Mouse (Mus musculus) forebrain, embryonic 11.5 days (tissue): ENCODE data around the gene Cd320. TPM values are rescaled to one million over a fixed set of nuclear protein-coding genes. Genes with fewer than 3 reads are reported as not detected.
"Not testable (repeated sequence)": the region's sequence is repeated elsewhere in the genome, so short reads cannot be mapped to it uniquely, and the experiment has no call there.

ENCODE experiments used
- ATAC-seq: fragments of 200-750 bp; cut with Nextera tagmentation; replicated peaks from 2 replicates; pipeline ENCODE4 v1.8.0; 2017; ENCODE audit warnings: moderate TSS enrichment; ENCODE audit not compliant: low FRiP score
- DNase-seq: peaks from one replicate; pipeline ENCODE4 v3.0.0-alpha.2; 2017; ENCODE audit warnings: low spot score
- H3K27ac ChIP-seq: fragments of 300-500 bp; sonication (generic); 2 replicates; pipeline ENCODE4 v1.5.1; 2014; ENCODE audit warnings: low read depth, low read length
- H3K27me3 ChIP-seq: fragments of 300-500 bp; sonication (generic); 2 replicates; pipeline ENCODE4 v1.6.1; 2014; ENCODE audit warnings: mild to moderate bottlenecking, low read length, mixed read lengths; ENCODE audit not compliant: control insufficient read depth, insufficient read depth
- H3K36me3 ChIP-seq: fragments of 300-500 bp; sonication (generic); 2 replicates; pipeline ENCODE4 v1.6.1; 2014; ENCODE audit warnings: mild to moderate bottlenecking, low read length, moderate library complexity, mixed read lengths; ENCODE audit not compliant: control insufficient read depth, insufficient read depth
- H3K4me1 ChIP-seq: fragments of 300-500 bp; sonication (generic); replicated peaks from 2 replicates; pipeline ENCODE4 v1.6.1; 2014; ENCODE audit warnings: low read length, mixed read lengths; ENCODE audit not compliant: control insufficient read depth, insufficient read depth
- H3K4me2 ChIP-seq: fragments of 300-500 bp; sonication (generic); 2 replicates; pipeline ENCODE4 v1.6.1; 2014; ENCODE audit warnings: low read depth, mild to moderate bottlenecking, low read length, moderate library complexity, mixed read lengths; ENCODE audit not compliant: severe bottlenecking
- H3K4me3 ChIP-seq: fragments of 300-500 bp; sonication (generic); 2 replicates; pipeline ENCODE4 v1.5.1; 2014; ENCODE audit warnings: low read depth, low read length
- H3K9ac ChIP-seq: fragments of 300-500 bp; sonication (generic); 2 replicates; pipeline ENCODE4 v1.6.1; 2014; ENCODE audit warnings: low read length
- H3K9me3 ChIP-seq: fragments of 300-500 bp; sonication (generic); 2 replicates; pipeline ENCODE4 v1.6.1; 2016; ENCODE audit warnings: low read length, mixed read lengths; ENCODE audit not compliant: control insufficient read depth
- WGBS: fragments of 180-500 bp; shearing (Covaris S2); extraction: QIAGEN DNeasy Blood & Tissue Kit; methylation state at CpG from one replicate; pipeline ENCODE4 v1.1.7; 2014; 5-methylcytosine and 5-hydroxymethylcytosine counted together
- polyA plus RNA-seq: library from polyadenylated mRNA; unstranded; fragments of >200 nt; fragmentation: Nextera tagmentation; extraction: Ambion mirVana; gene quantifications from 2 replicates; pipeline ENCODE4 v1.2.1, GENCODE M21; 2014

The Cd320 gene
- polyA plus RNA-seq, 1 experiment from 2014 or later = 62.9 TPM

DNA sequence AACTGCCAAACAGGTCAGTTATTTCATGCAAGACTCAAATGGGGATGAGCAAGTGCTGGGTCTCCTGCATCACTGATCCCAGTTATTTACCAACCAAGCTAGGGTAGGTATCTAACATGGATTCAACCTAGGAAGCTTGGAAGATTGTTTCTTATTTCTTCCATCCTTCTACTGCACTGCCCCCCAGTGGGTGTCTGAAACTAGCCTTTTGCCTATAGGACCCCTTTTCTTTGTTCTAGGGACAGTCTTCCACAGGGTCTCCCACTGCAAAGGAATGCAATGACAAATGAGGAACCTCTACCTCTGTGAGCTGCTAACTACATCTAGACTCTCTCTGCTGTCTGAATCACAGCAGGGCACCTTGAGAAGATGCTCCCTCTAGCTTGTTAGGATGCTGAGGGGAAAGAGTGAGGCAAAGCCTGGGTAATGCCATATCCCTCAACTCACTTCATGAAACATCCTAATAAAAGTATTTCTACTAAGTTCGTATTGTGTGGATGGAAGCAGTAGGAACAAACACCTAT lies 20.4 kb upstream of the Cd320 start:
- Histone ChIP-seq H3K27ac (0 out of 2 replicates have a peak overlapping the region, but pooled peaks have one; percentile 18), H3K9me3 (no peaks in the 10 kb centered on the region)
- DNase-seq = no peak

DNA sequence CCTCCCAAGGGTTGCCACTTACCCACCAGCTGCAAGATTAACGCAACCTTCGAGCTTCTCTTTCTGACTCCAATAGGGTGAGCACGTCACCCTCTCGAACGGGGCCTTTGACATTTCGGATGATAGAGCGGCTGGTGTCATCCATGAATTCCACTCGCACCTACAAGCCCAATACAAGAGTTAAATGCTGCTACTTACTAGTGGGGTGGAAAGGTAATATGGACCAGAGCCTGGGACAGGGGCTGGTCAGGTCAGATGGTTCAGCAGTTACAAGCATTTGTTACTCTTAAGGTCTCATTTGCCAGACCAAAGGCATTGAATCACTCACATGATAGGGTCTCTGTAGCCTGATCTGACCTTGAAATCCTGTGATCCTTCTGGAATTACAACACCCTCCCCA lies 19.7 kb upstream of the Cd320 start:
- H3K36me3 ChIP-seq = peaks cover 11% of the 10 kb centered on the region
- not testable (repeated sequence) for H3K9me3 ChIP-seq, ATAC-seq, H3K27ac ChIP-seq, DNase-seq, H3K27me3 ChIP-seq
- peak overlapping the region; percentile 77 for H3K4me3 ChIP-seq
- 84% methylated on average over 8 of the region's 8 CpGs for WGBS
- peak overlapping the region; percentile 71 for H3K9ac ChIP-seq
- peak overlapping the region; percentile 84 for H3K4me2 ChIP-seq
- H3K4me1 ChIP-seq = peaks cover 19% of the 10 kb centered on the region

More for the DNA sequence above, 20.4 kb upstream of the Cd320 start:
- H3K36me3 ChIP-seq = peaks cover 11% of the 10 kb centered on the region
- 83% methylated on average over 1 of the region's 1 CpGs for WGBS
- H3K27me3 ChIP-seq = no peaks in the 10 kb centered on the region
- peaks cover 23% of the 10 kb centered on the region for H3K4me1 ChIP-seq
- no peak overlapping the region; the same call in 1 of the 2 replicates for H3K4me3 ChIP-seq
- H3K4me2 ChIP-seq = no peak overlapping the region
- no peak for ATAC-seq
- H3K9ac ChIP-seq = no peak overlapping the region

DNA sequence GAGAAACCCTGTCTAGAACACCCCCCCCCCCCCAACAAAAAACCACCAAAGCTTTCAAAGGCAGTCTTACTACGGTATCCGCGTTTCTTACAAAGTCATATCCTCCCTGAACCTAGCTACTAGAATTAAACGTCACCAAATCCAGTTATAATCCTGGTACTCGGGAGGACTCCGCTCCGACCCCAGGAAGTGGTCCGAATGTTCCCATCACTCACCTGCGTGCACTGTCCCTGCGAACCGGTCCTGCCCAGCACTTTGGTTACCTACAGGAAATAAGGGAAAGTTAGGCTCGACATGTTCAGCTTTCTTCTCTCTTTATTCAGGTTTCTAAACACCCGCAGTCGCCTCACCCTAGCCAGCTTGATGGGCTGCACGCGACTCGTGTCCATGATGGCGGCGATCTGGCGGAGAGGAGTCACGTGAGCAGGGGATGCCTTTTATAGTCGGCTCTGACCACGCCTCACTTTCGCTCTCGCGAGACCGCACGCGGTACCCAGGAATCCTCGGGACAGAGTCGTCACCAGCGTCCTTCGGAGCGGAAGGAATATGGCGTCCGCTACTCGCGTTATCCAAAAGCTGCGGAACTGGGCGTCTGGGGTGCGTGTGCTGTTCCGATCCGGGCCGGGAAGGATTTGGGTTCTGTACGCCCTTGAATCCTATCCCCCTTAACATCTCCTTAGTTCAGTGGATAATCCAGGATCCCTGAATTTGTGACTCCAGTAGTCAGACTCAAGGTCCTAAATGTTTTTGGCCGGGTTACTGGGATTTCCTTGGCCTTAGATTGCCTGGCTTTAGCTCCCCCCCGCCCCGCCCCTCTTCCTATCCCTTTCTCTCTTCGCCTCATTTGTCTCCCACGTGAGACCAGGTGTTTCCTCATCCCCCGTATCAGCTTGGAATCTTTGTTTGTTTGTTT lies 18.6 kb upstream of the Cd320 start, which contains the start of the genes Rps28 and Ndufa7:
Gene Rps28, minus strand, starts transcription at position 479 of the 913 bp plus-strand sequence.
Gene Ndufa7, plus strand, starts transcription at position 489 of the 913 bp plus-strand sequence.
- peak within 1 kb of the TSS; percentile 76 for H3K9ac ChIP-seq
- H3K36me3 ChIP-seq = peaks cover 11% of the 10 kb centered on the region
- peak within 1 kb of the TSS; percentile 51; the same call in 1 of the 2 replicates for H3K27ac ChIP-seq
- no peaks in the 10 kb centered on the region for H3K27me3 ChIP-seq
- peak; percentile 92 for ATAC-seq
- H3K4me1 ChIP-seq = peaks cover 15% of the 10 kb centered on the region
- H3K4me2 ChIP-seq = peak within 1 kb of the TSS; percentile 87
- peak within 1 kb of the TSS; percentile 77 for H3K4me3 ChIP-seq
- DNase-seq = peak; percentile 99
- H3K9me3 ChIP-seq = no peaks in the 10 kb centered on the region
- under 1% methylated on average over 51 of the region's 51 CpGs for WGBS

DNA sequence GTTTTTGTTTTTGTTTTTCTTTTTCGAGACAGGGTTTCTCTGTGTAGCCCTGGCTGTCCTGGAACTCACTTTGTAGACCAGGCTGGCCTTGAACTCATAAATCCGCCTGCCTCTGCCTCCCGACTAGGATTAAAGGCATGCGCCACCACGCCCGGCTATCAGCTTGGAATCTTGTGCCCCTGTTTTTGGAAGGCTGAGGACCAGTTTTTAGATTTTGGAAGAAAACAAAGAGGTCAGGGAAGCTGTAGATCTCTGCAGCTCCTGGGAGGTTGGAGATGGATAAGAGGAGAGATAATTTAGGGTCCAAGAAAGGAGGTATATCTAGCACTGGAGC lies 17.9 kb upstream of the Cd320 start:
- not testable (repeated sequence) for DNase-seq, H3K27me3 ChIP-seq, H3K27ac ChIP-seq, ATAC-seq, H3K9me3 ChIP-seq
- Histone ChIP-seq H3K4me2 (peak overlapping the region; percentile 87), H3K4me3 (peak overlapping the region; percentile 77), H3K36me3 (peaks cover 11% of the 10 kb centered on the region), H3K4me1 (peaks cover 15% of the 10 kb centered on the region), H3K9ac (peak overlapping the region; percentile 76)
- 6% methylated on average over 6 of the region's 6 CpGs for WGBS

DNA sequence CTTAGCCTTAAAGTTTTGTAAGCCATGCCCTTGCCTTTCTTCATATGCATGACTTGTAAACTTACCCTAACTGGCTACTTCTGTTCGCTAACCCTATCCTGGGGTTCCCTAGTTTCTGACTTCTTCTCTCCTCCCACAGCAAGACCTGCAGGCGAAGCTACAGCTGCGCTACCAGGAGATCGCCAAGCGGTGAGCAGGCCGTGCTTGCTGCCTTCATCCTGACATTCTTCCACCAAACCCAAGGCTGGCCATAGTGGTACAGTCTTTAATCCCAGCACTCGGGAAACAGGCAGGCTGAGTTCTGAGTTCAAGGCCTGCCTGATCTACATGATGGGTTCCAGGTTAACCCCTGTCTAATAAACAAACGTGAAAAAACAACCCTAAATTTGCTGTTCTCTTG lies 17.4 kb upstream of the Cd320 start:
- Histone ChIP-seq H3K36me3 (peaks cover 11% of the 10 kb centered on the region), H3K4me1 (peaks cover 15% of the 10 kb centered on the region), H3K27me3 (no peaks in the 10 kb centered on the region), H3K9ac (peak overlapping the region; percentile 76; the same call in 1 of the 2 replicates), H3K27ac (no peak overlapping the region), H3K9me3 (no peaks in the 10 kb centered on the region), H3K4me2 (peak overlapping the region; percentile 87), H3K4me3 (peak overlapping the region; percentile 77)
- WGBS = 88% methylated on average over 8 of the region's 8 CpGs
- DNase-seq = no peak
- ATAC-seq = no peak

DNA sequence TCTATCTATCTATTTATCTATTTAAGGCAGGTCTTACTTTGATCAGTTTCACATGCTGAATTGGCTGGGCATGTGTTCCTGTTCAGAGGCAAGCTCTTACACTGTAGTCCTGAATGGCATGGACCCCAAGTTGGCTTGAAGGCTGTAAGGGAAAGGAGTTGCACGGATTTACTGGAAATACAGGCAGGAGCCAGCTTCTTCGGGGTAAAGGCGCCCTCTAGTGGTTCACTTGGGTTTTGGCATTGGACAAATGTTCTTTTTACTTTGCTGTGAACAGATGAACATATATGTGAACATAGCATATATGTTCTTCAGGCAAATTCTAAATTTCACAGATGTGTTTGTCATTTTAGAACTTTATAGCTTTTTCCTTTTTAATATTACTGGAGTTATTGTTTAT lies 16.0 kb upstream of the Cd320 start:
- Histone ChIP-seq H3K27me3 (no peaks in the 10 kb centered on the region), H3K36me3 (peaks cover 13% of the 10 kb centered on the region), H3K27ac (no peak overlapping the region), H3K9me3 (no peaks in the 10 kb centered on the region), H3K4me3 (no peak overlapping the region), H3K9ac (no peak overlapping the region), H3K4me2 (no peak overlapping the region), H3K4me1 (peaks cover 15% of the 10 kb centered on the region)
- 0% methylated on average over 3 of the region's 3 CpGs for WGBS
- ATAC-seq (no peak), DNase-seq (peak; percentile 82)

DNA sequence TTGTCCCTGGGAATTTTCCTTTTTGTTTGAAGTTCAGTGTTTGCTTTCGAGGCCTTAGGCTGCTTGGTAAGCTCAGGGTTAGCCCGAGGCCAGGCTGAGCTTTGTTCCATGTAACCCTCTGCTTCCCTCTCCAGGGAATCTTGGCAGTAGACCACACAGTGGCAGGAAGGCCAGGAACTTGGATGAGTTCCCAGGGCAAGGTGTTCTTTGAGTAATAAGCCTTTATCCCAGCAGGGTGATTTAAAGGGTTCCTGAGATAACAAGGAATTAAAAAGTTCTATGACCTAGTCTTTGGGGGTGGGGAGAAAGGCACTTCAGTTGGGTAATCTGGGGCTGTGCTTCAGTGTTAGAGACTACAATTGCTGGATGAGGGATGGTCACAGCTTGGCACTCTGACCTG lies 14.0 kb upstream of the Cd320 start:
- DNase-seq (no peak), ATAC-seq (no peak)
- Histone ChIP-seq H3K27ac (no peak overlapping the region), H3K9ac (no peak overlapping the region), H3K27me3 (no peaks in the 10 kb centered on the region), H3K4me3 (no peak overlapping the region), H3K4me2 (no peak overlapping the region), H3K4me1 (peaks cover 8% of the 10 kb centered on the region; the same call in 1 of the 2 replicates), H3K9me3 (no peaks in the 10 kb centered on the region), H3K36me3 (peaks cover 4% of the 10 kb centered on the region)
- 61% methylated on average over 2 of the region's 2 CpGs for WGBS

DNA sequence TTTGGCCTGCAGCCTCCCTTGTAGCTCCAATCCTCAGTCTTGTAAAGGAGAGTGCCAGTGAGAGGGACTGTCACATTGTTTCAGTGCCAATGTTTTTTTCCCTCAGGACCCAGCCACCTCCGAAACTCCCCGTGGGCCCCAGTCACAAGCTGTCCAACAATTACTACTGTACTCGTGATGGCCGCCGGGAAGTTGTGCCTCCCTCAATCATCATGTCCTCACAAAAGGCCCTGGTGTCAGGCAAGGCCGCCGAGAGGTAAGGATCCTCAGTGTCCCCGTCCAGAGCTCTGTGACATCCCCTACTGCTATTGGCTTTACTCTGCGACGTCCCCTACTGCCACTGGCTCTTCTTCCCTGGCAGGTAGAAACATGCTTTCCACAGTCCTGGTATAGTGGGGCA lies 13.3 kb upstream of the Cd320 start:
- Histone ChIP-seq H3K4me2 (no peak overlapping the region), H3K4me3 (no peak overlapping the region), H3K9me3 (no peaks in the 10 kb centered on the region), H3K36me3 (peaks cover 4% of the 10 kb centered on the region), H3K27me3 (no peaks in the 10 kb centered on the region), H3K9ac (no peak overlapping the region), H3K27ac (no peak overlapping the region), H3K4me1 (peaks cover 8% of the 10 kb centered on the region; the same call in 1 of the 2 replicates)
- 92% methylated on average over 10 of the region's 10 CpGs for WGBS
- DNase-seq (no peak), ATAC-seq (no peak)
